Mouse (Mus musculus) neural tube, embryonic 12.5 days (tissue): ENCODE measurements around the gene Efhb. TPM values are rescaled to one million over a fixed set of nuclear protein-coding genes. Genes with fewer than 3 reads are reported as not detected.

Experiments used
- ATAC-seq: fragments of 200-750 bp; cut with Nextera tagmentation; 2 replicates; pipeline ENCODE4 v1.8.0; 2017; ENCODE audit warnings: low read depth, mild to moderate bottlenecking, moderate TSS enrichment, moderate library complexity; ENCODE audit not compliant: low FRiP score
- H3K27ac ChIP-seq: fragments of 300-500 bp; sonication (generic); 2 replicates; pipeline ENCODE4 v1.5.1; 2016
- H3K27me3 ChIP-seq: fragments of 300-500 bp; sonication (generic); replicated peaks from 2 replicates; pipeline ENCODE4 v1.6.1; 2016; ENCODE audit warnings: mild to moderate bottlenecking
- H3K36me3 ChIP-seq: fragments of 300-500 bp; sonication (generic); 2 replicates; pipeline ENCODE4 v1.6.1; 2016; ENCODE audit warnings: mild to moderate bottlenecking
- H3K4me1 ChIP-seq: fragments of 300-500 bp; sonication (generic); 2 replicates; pipeline ENCODE4 v1.6.1; 2016
- H3K4me2 ChIP-seq: fragments of 300-500 bp; sonication (generic); replicated peaks from 2 replicates; pipeline ENCODE4 v1.6.1; 2016; ENCODE audit warnings: mild to moderate bottlenecking
- H3K4me3 ChIP-seq: fragments of 300-500 bp; sonication (generic); 2 replicates; pipeline ENCODE4 v1.5.1; 2016
- H3K9ac ChIP-seq: fragments of 300-500 bp; sonication (generic); 2 replicates; pipeline ENCODE4 v1.6.1; 2016; ENCODE audit warnings: mild to moderate bottlenecking
- H3K9me3 ChIP-seq: fragments of 300-500 bp; sonication (generic); 2 replicates; pipeline ENCODE4 v1.6.1; 2016; ENCODE audit warnings: mild to moderate bottlenecking
- WGBS: fragments of 180-500 bp; shearing (Covaris S2); methylation state at CpG from one replicate; pipeline ENCODE4 v1.1.7; 2016; 5-methylcytosine and 5-hydroxymethylcytosine counted together
- polyA plus RNA-seq: library from polyadenylated mRNA; unstranded; fragments of >200 nt; fragmentation: Nextera tagmentation; extraction: Ambion mirVana; gene quantifications from 2 replicates; pipeline ENCODE4 v1.2.1, GENCODE M21; 2016

The Efhb gene
- 0.37 and 0.46 TPM in 2 replicates for polyA plus RNA-seq

- no peak within 1 kb of the TSS for H3K27ac ChIP-seq
- H3K27me3 ChIP-seq: no peaks in the 10 kb centered on the region
- H3K36me3 ChIP-seq: no peaks in the 10 kb centered on the region
- H3K4me1 ChIP-seq: 0 out of 2 replicates have a peak, but pooled peaks cover 6% of the 10 kb centered on the region
- H3K9ac ChIP-seq: peak within 1 kb of the TSS; percentile 38
- H3K4me3 ChIP-seq: peak within 1 kb of the TSS; percentile 38
- H3K4me2 ChIP-seq: peak within 1 kb of the TSS; percentile 71
- H3K9me3 ChIP-seq: no peaks in the 10 kb centered on the region
- ATAC-seq: peak; percentile 97
- WGBS: 19% methylated on average over 26 of the region's 26 CpGs
Observed at GRCm38 (mm10) chr17:53462603-53463495, at the start of gene Efhb. Gene Efhb, minus strand, starts transcription at chr17:53463321.

- no peak overlapping the region for H3K4me3 ChIP-seq
- ATAC-seq: no peak
- H3K36me3 ChIP-seq: 0 out of 2 replicates have a peak, but pooled peaks cover 3% of the 10 kb centered on the region
- no peaks in the 10 kb centered on the region for H3K27me3 ChIP-seq
- H3K9me3 ChIP-seq: no peaks in the 10 kb centered on the region
- no peak overlapping the region for H3K4me2 ChIP-seq
- 88% methylated on average over 2 of the region's 2 CpGs for WGBS
- no peaks in the 10 kb centered on the region for H3K4me1 ChIP-seq
- H3K27ac ChIP-seq: no peak overlapping the region
- H3K9ac ChIP-seq: no peak overlapping the region
Observed at GRCm38 (mm10) chr17:53512311-53512951, 49.3 kb upstream of the Efhb start.

- no peaks in the 10 kb centered on the region for H3K4me1 ChIP-seq
- no peak for ATAC-seq
- H3K36me3 ChIP-seq: peaks cover 50% of the 10 kb centered on the region
- no peak overlapping the region for H3K27ac ChIP-seq
- H3K9me3 ChIP-seq: no peaks in the 10 kb centered on the region
- H3K9ac ChIP-seq: no peak overlapping the region
- H3K4me3 ChIP-seq: no peak overlapping the region
- WGBS: 98% methylated on average over 2 of the region's 2 CpGs
- H3K27me3 ChIP-seq: no peaks in the 10 kb centered on the region
- H3K4me2 ChIP-seq: no peak overlapping the region
Observed at GRCm38 (mm10) chr17:53502966-53503365, 39.8 kb upstream of the Efhb start.

- H3K9ac ChIP-seq: no peak overlapping the region
- peaks cover 40% of the 10 kb centered on the region for H3K36me3 ChIP-seq
- no peak for ATAC-seq
Observed at GRCm38 (mm10) chr17:53489007-53489378, 25.9 kb upstream of the Efhb start.

GRCm38 (mm10) chr17:53488291-53489006, 25.3 kb upstream of the Efhb start:
- Histone ChIP-seq H3K36me3 (peaks cover 37% of the 10 kb centered on the region), H3K4me2 (no peak overlapping the region), H3K9ac (no peak overlapping the region), H3K4me3 (no peak overlapping the region), H3K27ac (no peak overlapping the region), H3K4me1 (no peaks in the 10 kb centered on the region), H3K27me3 (no peaks in the 10 kb centered on the region), H3K9me3 (no peaks in the 10 kb centered on the region)
- WGBS: 93% methylated on average over 4 of the region's 4 CpGs
- ATAC-seq: no peak

More at GRCm38 (mm10) chr17:53489007-53489378, 25.9 kb upstream of the Efhb start:
- no peaks in the 10 kb centered on the region for H3K4me1 ChIP-seq
- 94% methylated on average over 1 of the region's 1 CpGs for WGBS
- H3K4me3 ChIP-seq: no peak overlapping the region
- H3K9me3 ChIP-seq: no peaks in the 10 kb centered on the region
- H3K4me2 ChIP-seq: no peak overlapping the region
- H3K27ac ChIP-seq: no peak overlapping the region
- H3K27me3 ChIP-seq: no peaks in the 10 kb centered on the region

GRCm38 (mm10) chr17:53480433-53480832, 17.3 kb upstream of the Efhb start:
- Histone ChIP-seq H3K9ac (no peak overlapping the region), H3K4me3 (peak overlapping the region; percentile 96), H3K9me3 (no peaks in the 10 kb centered on the region), H3K4me2 (peak overlapping the region; percentile 86), H3K27ac (no peak overlapping the region), H3K4me1 (peaks cover 17% of the 10 kb centered on the region), H3K27me3 (no peaks in the 10 kb centered on the region), H3K36me3 (peaks cover 3% of the 10 kb centered on the region; the same call in 1 of the 2 replicates)
- no peak for ATAC-seq
- 59% methylated on average over 7 of the region's 7 CpGs for WGBS

- Histone ChIP-seq H3K4me1 (peaks cover 17% of the 10 kb centered on the region), H3K27ac (peak overlapping the region; percentile 93), H3K4me3 (peak overlapping the region; percentile 96), H3K4me2 (peak overlapping the region; percentile 86), H3K9ac (peak overlapping the region; percentile 97), H3K27me3 (no peaks in the 10 kb centered on the region), H3K9me3 (no peaks in the 10 kb centered on the region), H3K36me3 (no peaks in the 10 kb centered on the region; the same call in 1 of the 2 replicates)
- WGBS: under 1% methylated on average over 33 of the region's 33 CpGs
- ATAC-seq: no peak
Observed at GRCm38 (mm10) chr17:53479604-53480041, 16.5 kb upstream of the Efhb start.

- Histone ChIP-seq H3K4me2 (peak within 1 kb of the TSS; percentile 86), H3K4me1 (peaks cover 17% of the 10 kb centered on the region), H3K9me3 (no peaks in the 10 kb centered on the region), H3K27me3 (no peaks in the 10 kb centered on the region), H3K4me3 (peak within 1 kb of the TSS; percentile 96), H3K27ac (peak within 1 kb of the TSS; percentile 93), H3K36me3 (no peaks in the 10 kb centered on the region), H3K9ac (peak within 1 kb of the TSS; percentile 97)
- peak; percentile 98 for ATAC-seq
- WGBS: under 1% methylated on average over 81 of the region's 82 CpGs
Observed at GRCm38 (mm10) chr17:53478858-53479603, 15.9 kb upstream of the Efhb start, which contains the start of gene Rab5a. Gene Rab5a, plus strand, starts transcription at chr17:53479234.

- 8% methylated on average over 15 of the region's 15 CpGs for WGBS
- peaks cover 17% of the 10 kb centered on the region for H3K4me1 ChIP-seq
- H3K27me3 ChIP-seq: no peaks in the 10 kb centered on the region
- H3K4me2 ChIP-seq: peak overlapping the region; percentile 86
- no peaks in the 10 kb centered on the region for H3K9me3 ChIP-seq
- no peaks in the 10 kb centered on the region for H3K36me3 ChIP-seq
- peak overlapping the region; percentile 87 for H3K9ac ChIP-seq
- H3K4me3 ChIP-seq: peak overlapping the region; percentile 96
- peak overlapping the region; percentile 93 for H3K27ac ChIP-seq
- no peak; the same call in 1 of the 2 replicates for ATAC-seq
Observed at GRCm38 (mm10) chr17:53478066-53478857, 15.1 kb upstream of the Efhb start.

GRCm38 (mm10) chr17:53468697-53469096, 5.6 kb upstream of the Efhb start:
- no peaks in the 10 kb centered on the region for H3K9me3 ChIP-seq

GRCm38 (mm10) chr17:53465569-53465968, 2.4 kb upstream of the Efhb start:
- H3K9me3 ChIP-seq: no peaks in the 10 kb centered on the region
- WGBS: 61% methylated on average over 4 of the region's 4 CpGs
- no peak overlapping the region for H3K4me2 ChIP-seq
- H3K36me3 ChIP-seq: no peaks in the 10 kb centered on the region
- H3K27ac ChIP-seq: no peak overlapping the region
- no peak overlapping the region for H3K9ac ChIP-seq
- 0 out of 2 replicates have a peak, but pooled peaks cover 6% of the 10 kb centered on the region for H3K4me1 ChIP-seq
- H3K4me3 ChIP-seq: no peak overlapping the region
- H3K27me3 ChIP-seq: no peaks in the 10 kb centered on the region
- no peak for ATAC-seq

More at GRCm38 (mm10) chr17:53468697-53469096, 5.6 kb upstream of the Efhb start:
- Histone ChIP-seq H3K4me1 (no peaks in the 10 kb centered on the region), H3K4me2 (no peak overlapping the region), H3K36me3 (no peaks in the 10 kb centered on the region), H3K27me3 (no peaks in the 10 kb centered on the region), H3K4me3 (no peak overlapping the region), H3K27ac (no peak overlapping the region), H3K9ac (no peak overlapping the region)
- no peak for ATAC-seq
